Mouse (Mus musculus): ENCODE data around the gene Tmem86a.

DNA sequence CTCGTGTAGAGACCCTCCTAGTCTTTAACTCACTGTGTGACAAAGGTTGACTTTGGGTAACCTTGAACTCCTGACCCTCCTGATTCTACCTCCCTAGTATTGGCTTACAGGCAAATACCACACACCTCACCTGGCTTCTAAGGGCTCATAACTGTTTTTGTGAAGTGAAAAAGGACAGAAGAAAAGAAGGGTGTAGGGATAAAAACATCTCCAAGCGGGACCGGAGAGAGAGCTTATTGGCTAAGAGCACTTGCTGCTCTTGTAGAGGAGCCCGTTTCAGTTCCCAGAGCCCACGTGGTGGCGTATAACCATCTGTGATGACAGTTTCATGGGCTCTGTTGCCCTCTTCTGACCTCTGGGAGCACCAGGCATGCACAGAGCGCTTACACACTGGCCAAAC, 33.3 kb upstream of the Tmem86a start:
- no peak for TF ChIP-seq GATA1 (IDR thresholded peaks at IDR 0.05; ENCODE audit: borderline replicate concordance, low read length)
- no peak for TF ChIP-seq FLI1 (IDR thresholded peaks at IDR 0.05; ENCODE audit: low read length)
